In the genomic region with DNA sequence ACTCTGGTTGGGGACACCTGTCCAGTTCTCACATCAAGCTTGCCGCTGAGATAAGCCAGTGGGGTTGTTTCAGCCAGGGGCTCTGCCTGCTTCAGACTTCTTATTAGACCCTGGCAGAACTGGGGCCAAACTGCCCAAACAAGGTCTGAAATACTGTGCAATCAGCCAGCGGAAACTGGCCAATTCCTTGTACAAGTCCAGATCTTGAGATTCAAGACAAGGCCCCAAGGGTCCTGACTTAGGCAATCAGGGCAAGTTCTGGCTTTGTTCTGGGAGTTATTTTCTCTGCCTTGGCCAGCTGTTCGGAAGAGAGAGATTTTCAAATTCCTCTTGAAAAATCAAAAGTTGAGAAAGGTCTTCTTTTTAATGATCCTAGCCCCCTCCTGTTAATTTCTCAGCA, we compare ENCODE assay signal across 4 mouse cellular contexts.
"Had no signal": no experiment of that assay in that cellular context is flagged by ENCODE, and none has a peak within 500 bp of the region (broad histone marks: within the 10 kb centered on the region; RNA-seq: fewer than 3 reads in every experiment).

No protein-coding gene starts in this region.

- DNase-seq: kidney, postnatal 36 days; lung, adult 2 months; lung, postnatal 36 days; right cerebral cortex, postnatal 14 days had no signal
